Mouse (Mus musculus) liver, embryonic 11.5 days (tissue): ENCODE results near the gene Foxp1. TPM values are rescaled to one million over a fixed set of nuclear protein-coding genes. Genes with fewer than 3 reads are reported as not detected.

Experiments
- ATAC-seq: fragments of 200-750 bp; cut with Nextera tagmentation; replicated peaks from 2 replicates; pipeline ENCODE4 v1.8.0; 2017; ENCODE audit warnings: moderate number of reproducible peaks, mild to moderate bottlenecking, moderate TSS enrichment, moderate library complexity; ENCODE audit not compliant: low FRiP score
- DNase-seq: peaks from one replicate; pipeline ENCODE4 v3.0.0-alpha.2; 2017; ENCODE audit warnings: low spot score
- H3K27ac ChIP-seq: fragments of 300-500 bp; sonication (generic); 2 replicates; pipeline ENCODE4 v1.5.1; 2014; ENCODE audit warnings: mild to moderate bottlenecking, low read depth, low read length, control low read depth
- H3K27me3 ChIP-seq: fragments of 300-500 bp; sonication (generic); replicated peaks from 2 replicates; pipeline ENCODE4 v1.6.1; 2014; ENCODE audit warnings: low read length, mixed read lengths; ENCODE audit not compliant: control insufficient read depth, insufficient read depth
- H3K36me3 ChIP-seq: fragments of 300-500 bp; sonication (generic); 2 replicates; pipeline ENCODE4 v1.6.1; 2014; ENCODE audit warnings: mild to moderate bottlenecking, low read length, moderate library complexity, mixed read lengths; ENCODE audit not compliant: control insufficient read depth, insufficient read depth
- H3K4me1 ChIP-seq: fragments of 300-500 bp; sonication (generic); replicated peaks from 2 replicates; pipeline ENCODE4 v1.6.1; 2014; ENCODE audit warnings: low read length, mixed read lengths; ENCODE audit not compliant: control insufficient read depth, insufficient read depth
- H3K4me2 ChIP-seq: fragments of 300-500 bp; sonication (generic); 2 replicates; pipeline ENCODE4 v1.6.1; 2014; ENCODE audit warnings: mild to moderate bottlenecking, control low read depth, moderate library complexity
- H3K4me3 ChIP-seq: fragments of 300-500 bp; sonication (generic); 2 replicates; pipeline ENCODE4 v1.5.1; 2014; ENCODE audit warnings: low read depth, low read length, control low read depth
- H3K9ac ChIP-seq: fragments of 300-500 bp; sonication (generic); 2 replicates; pipeline ENCODE4 v1.6.1; 2014; ENCODE audit warnings: low read depth, low read length, control low read depth
- H3K9me3 ChIP-seq: fragments of 300-500 bp; sonication (generic); 2 replicates; pipeline ENCODE4 v1.6.1; 2016; ENCODE audit warnings: low read length, inconsistent platforms, mixed read lengths; ENCODE audit not compliant: control insufficient read depth
- WGBS: fragments of 180-500 bp; shearing (Covaris S2); extraction: QIAGEN DNeasy Blood & Tissue Kit; methylation state at CpG from one replicate; pipeline ENCODE4 v1.1.7; 2014; 5-methylcytosine and 5-hydroxymethylcytosine counted together
- polyA plus RNA-seq: library from polyadenylated mRNA; unstranded; fragments of >200 nt; fragmentation: Nextera tagmentation; extraction: Ambion mirVana; gene quantifications from 2 replicates; pipeline ENCODE4 v1.2.1, GENCODE M21; 2014

Foxp1 gene
- polyA plus RNA-seq, 1 experiment from 2014 or later, result 62.1 TPM

DNA sequence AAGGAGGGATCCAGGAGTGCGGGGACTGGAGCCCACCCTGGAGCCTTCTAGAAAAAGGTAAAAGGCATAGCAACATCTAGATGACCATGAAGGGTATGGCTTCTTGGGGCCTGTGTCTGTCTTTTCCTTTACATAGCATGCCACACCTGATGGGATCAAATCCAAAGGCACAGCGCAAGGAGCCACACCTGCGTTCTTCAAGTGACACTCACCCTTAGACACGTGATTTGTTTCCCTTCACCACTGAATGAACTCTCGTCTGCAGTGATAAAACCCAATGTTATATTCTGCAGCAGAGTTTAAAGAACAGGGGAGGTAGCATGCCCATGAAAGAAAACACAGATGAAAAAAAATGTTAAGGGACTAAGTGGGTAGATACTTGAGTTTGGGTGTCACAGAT lies 112.9 kb downstream of the Foxp1 start:
- no peak for DNase-seq
- no peaks in the 10 kb centered on the region for H3K9me3 ChIP-seq
- no peaks in the 10 kb centered on the region for H3K36me3 ChIP-seq
- no peak overlapping the region for H3K4me3 ChIP-seq
- no peak overlapping the region for H3K27ac ChIP-seq
- ATAC-seq, result no peak
- no peak overlapping the region for H3K9ac ChIP-seq
- no peaks in the 10 kb centered on the region for H3K27me3 ChIP-seq
- WGBS, result 86% methylated on average over 5 of the region's 5 CpGs
- H3K4me1 ChIP-seq, result no peaks in the 10 kb centered on the region; the same call in 1 of the 2 replicates
- H3K4me2 ChIP-seq, result no peak overlapping the region

DNA sequence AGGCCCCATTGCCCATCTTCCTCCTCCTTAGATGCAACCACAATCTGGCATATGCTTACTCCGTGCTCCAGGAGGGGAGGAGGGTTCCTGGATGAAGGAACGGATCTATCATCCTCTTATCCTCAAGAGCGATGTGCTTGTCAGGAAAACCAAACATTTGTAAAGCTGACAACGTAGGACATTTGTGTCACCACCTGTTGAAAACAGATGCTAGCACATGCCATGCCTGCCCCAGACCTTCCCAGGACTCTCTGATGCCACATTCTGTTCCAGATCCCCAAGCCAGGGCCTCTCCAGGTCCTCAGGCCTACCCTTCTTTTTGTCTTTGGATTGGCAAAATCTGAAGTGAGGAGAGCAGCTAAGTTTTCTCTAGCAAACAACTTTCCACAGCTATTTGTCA lies 113.6 kb downstream of the Foxp1 start:
- no peaks in the 10 kb centered on the region; the same call in 1 of the 2 replicates for H3K4me1 ChIP-seq
- no peak overlapping the region for H3K9ac ChIP-seq
- H3K4me2 ChIP-seq, result no peak overlapping the region
- H3K9me3 ChIP-seq, result no peaks in the 10 kb centered on the region
- ATAC-seq (no peak), DNase-seq (no peak)
- no peak overlapping the region for H3K4me3 ChIP-seq
- WGBS, result 69% methylated on average over 4 of the region's 4 CpGs
- H3K36me3 ChIP-seq, result no peaks in the 10 kb centered on the region
- no peaks in the 10 kb centered on the region for H3K27me3 ChIP-seq
- no peak overlapping the region for H3K27ac ChIP-seq

DNA sequence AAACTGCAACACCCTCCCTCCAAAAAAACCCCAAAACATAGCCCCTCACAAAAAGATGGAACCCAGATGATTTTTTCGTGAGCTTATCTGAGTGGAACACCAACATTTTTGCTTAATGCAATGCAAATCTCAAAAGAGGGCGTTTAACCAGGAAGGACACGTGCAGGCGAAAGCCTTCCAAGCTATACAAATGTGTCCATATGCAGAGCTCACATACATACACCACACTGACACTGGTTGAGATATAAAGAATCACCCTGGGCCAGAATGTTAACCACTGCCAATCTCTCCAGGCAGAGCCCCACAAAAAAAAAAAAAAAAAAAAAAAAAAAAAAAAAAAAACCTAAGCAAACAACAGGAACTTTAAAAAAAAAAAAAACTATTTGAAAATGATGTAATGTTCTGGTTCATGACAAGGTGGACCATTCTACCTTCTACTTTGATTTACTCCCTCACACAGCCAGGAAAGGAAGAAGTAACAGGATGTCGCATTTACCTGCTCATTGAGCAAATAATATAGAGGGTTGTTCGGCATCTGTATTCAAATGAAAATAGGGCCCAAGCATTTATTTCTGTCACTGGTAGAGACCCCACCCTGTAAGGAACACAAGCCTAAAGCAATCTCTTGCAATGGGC lies 118.6 kb downstream of the Foxp1 start:
- no peak overlapping the region for H3K4me3 ChIP-seq
- DNase-seq, result no peak
- 76% methylated on average over 6 of the region's 6 CpGs for WGBS
- no peak for ATAC-seq
- H3K36me3 ChIP-seq, result no peaks in the 10 kb centered on the region
- no peak overlapping the region for H3K9ac ChIP-seq
- H3K27me3 ChIP-seq, result no peaks in the 10 kb centered on the region
- no peak overlapping the region for H3K4me2 ChIP-seq
- H3K27ac ChIP-seq, result no peak overlapping the region
- H3K9me3 ChIP-seq, result no peaks in the 10 kb centered on the region
- peaks cover 3% of the 10 kb centered on the region; the same call in 1 of the 2 replicates for H3K4me1 ChIP-seq

DNA sequence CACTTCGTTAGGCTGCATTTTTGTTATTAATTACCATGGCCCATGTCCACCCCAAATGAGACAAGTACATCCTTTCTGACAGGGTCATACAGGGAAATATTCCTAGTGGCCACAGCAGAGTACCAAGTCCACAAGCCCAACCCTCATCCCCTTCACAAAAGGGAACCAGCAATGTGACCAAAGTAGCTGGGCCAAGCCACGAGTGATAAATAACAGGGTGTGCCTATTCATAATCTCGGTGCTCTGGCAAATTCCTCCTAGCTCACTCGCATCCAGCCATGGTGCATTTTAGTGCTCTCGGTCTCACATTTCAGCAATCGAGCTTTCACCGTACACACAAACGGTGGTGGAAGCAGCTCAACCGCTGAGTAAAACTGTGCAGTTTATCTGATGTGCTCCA lies 119.6 kb downstream of the Foxp1 start:
- H3K4me3 ChIP-seq, result no peak overlapping the region
- ATAC-seq (no peak), DNase-seq (no peak)
- H3K27ac ChIP-seq, result no peak overlapping the region
- H3K4me1 ChIP-seq, result peaks cover 3% of the 10 kb centered on the region; the same call in 1 of the 2 replicates
- no peaks in the 10 kb centered on the region for H3K9me3 ChIP-seq
- no peaks in the 10 kb centered on the region for H3K27me3 ChIP-seq
- no peaks in the 10 kb centered on the region for H3K36me3 ChIP-seq
- H3K4me2 ChIP-seq, result no peak overlapping the region
- H3K9ac ChIP-seq, result no peak overlapping the region
- 71% methylated on average over 9 of the region's 9 CpGs for WGBS

DNA sequence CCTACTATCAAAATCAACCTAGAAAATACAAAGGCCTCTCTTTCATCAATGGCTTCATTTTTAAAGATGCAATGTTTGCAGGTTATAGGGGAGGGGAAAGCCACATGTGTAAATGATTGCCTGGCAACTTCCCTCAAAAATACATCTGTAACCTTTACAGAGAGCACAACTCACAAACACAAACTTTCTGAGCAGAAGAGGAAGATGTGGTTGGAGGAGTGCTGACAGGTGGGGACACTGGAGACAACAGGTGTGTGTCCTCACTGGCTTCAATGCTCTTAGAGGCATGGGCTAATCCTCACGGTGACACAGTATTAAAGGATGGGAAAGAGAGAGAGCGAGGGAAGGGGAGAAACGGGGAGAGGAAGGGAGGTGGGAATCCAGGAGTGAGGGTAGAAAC lies 120.2 kb downstream of the Foxp1 start:
- no peak for ATAC-seq
- H3K4me1 ChIP-seq, result peaks cover 3% of the 10 kb centered on the region; the same call in 1 of the 2 replicates
- WGBS, result 81% methylated on average over 3 of the region's 3 CpGs

DNA sequence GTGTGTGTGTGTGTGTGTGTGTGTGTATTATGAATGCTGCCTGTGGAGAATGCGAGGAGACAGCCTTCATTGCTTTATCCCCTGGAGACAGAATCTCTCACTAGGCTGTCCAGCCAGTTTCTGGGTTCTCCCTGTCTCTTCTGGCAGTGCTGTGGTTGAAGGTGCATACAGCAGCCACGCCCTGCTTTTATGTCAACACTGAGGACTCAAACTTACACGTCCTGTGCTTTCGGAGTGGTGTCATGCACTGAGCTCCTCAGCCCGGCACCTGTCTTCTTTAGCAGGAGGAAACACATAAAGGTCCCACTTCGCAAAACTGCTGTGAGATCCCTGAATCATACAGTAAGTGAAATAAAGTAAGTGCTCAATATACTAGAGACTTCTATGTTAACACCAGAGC lies 120.7 kb downstream of the Foxp1 start:
- Histone ChIP-seq H3K9ac (no peak overlapping the region), H3K27ac (no peak overlapping the region), H3K4me1 (peaks cover 3% of the 10 kb centered on the region; the same call in 1 of the 2 replicates), H3K27me3 (no peaks in the 10 kb centered on the region), H3K36me3 (no peaks in the 10 kb centered on the region), H3K4me2 (no peak overlapping the region), H3K4me3 (no peak overlapping the region), H3K9me3 (no peaks in the 10 kb centered on the region)
- WGBS, result 70% methylated on average over 6 of the region's 6 CpGs
- no peak for ATAC-seq
- DNase-seq, result no peak

More for the DNA sequence above, 120.2 kb downstream of the Foxp1 start:
- Histone ChIP-seq H3K36me3 (no peaks in the 10 kb centered on the region), H3K27me3 (no peaks in the 10 kb centered on the region), H3K27ac (no peak overlapping the region), H3K9ac (no peak overlapping the region), H3K9me3 (no peaks in the 10 kb centered on the region), H3K4me3 (no peak overlapping the region), H3K4me2 (no peak overlapping the region)
- DNase-seq, result no peak

DNA sequence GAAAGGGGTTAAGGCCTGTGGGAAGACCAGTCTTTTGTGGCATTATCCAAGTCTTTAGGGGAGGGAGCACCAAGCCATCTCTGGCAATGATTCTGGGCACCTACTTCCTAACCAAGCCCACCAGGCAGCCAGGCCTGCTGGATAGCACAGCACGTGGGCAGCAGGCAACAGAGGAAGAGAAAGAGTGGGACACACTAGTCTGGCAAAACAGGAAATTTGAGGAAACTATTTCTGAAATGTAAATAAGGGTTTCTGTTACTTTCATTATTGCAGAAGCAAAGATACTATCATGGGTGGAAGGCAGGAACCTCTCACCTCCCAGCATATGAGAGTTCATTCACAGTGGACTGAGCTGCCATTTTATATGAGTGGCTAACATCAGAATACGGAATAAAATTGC lies 121.3 kb downstream of the Foxp1 start:
- Histone ChIP-seq H3K27ac (no peak overlapping the region), H3K9ac (no peak overlapping the region), H3K4me2 (no peak overlapping the region), H3K27me3 (no peaks in the 10 kb centered on the region), H3K4me3 (no peak overlapping the region), H3K9me3 (no peaks in the 10 kb centered on the region), H3K36me3 (no peaks in the 10 kb centered on the region), H3K4me1 (peaks cover 3% of the 10 kb centered on the region; the same call in 1 of the 2 replicates)
- DNase-seq, result no peak
- 69% methylated on average over 2 of the region's 2 CpGs for WGBS
- no peak for ATAC-seq

DNA sequence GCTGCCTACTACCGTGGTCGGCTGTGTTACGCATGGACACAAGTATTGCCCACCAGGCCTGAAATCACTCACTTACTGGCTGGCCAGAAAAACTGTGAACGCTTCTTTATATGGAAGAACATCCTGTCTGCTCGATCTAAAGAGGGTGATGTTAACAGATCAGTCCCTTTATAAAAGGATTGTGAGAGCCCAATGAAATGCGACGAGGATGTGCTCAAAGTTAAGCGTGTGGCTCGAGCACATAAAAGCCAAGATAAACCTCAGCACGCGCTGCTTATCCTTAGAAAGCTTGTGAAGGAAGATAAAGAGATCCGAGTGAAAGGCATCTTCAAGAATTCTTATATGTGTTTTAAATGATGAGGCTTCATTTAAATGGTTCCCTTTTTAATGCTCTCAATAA lies 126.8 kb downstream of the Foxp1 start:
- Histone ChIP-seq H3K9ac (no peak overlapping the region), H3K4me2 (no peak overlapping the region), H3K36me3 (no peaks in the 10 kb centered on the region), H3K27ac (no peak overlapping the region), H3K4me3 (no peak overlapping the region), H3K27me3 (no peaks in the 10 kb centered on the region), H3K4me1 (no peaks in the 10 kb centered on the region), H3K9me3 (no peaks in the 10 kb centered on the region)
- DNase-seq, result no peak
- WGBS, result 85% methylated on average over 12 of the region's 12 CpGs
- no peak for ATAC-seq

DNA sequence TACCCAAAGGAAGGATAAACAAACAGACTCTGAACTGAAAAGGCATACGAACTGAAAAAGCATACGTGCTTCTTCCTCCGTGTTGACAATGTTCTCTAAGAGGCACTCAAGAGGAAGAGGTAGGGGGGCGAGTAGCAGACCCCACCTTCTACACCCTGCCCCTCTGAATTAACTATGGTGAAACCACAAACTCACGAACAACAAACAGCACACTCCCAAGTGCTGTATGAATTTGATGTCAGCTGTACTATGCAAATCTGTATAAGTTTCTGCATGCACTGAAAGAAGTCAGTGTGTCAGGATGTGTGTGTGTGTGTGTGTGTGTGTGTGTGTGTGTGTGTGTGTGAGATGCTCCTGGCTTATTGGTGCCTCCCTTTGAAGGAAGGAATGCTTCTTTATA lies 127.7 kb downstream of the Foxp1 start:
- H3K4me3 ChIP-seq, result no peak overlapping the region
- no peak overlapping the region for H3K27ac ChIP-seq
- no peaks in the 10 kb centered on the region for H3K36me3 ChIP-seq
- no peaks in the 10 kb centered on the region for H3K4me1 ChIP-seq
- no peak overlapping the region for H3K9ac ChIP-seq
- WGBS, result 53% methylated on average over 5 of the region's 5 CpGs
- H3K4me2 ChIP-seq, result no peak overlapping the region
- no peaks in the 10 kb centered on the region for H3K9me3 ChIP-seq
- ATAC-seq (no peak), DNase-seq (no peak)
- H3K27me3 ChIP-seq, result no peaks in the 10 kb centered on the region
